Mouse (Mus musculus): Measurements from ENCODE around the gene Gjb5. TPM values are rescaled to one million over a fixed set of nuclear protein-coding genes. Genes with fewer than 3 reads are reported as not detected.
A peak's percentile ranks its signal among the peaks of the same experiment; 100 is the strongest.

The Gjb5 gene
- polyA plus RNA-seq, 1 experiment from 2014 or later = 0.06 TPM

DNA sequence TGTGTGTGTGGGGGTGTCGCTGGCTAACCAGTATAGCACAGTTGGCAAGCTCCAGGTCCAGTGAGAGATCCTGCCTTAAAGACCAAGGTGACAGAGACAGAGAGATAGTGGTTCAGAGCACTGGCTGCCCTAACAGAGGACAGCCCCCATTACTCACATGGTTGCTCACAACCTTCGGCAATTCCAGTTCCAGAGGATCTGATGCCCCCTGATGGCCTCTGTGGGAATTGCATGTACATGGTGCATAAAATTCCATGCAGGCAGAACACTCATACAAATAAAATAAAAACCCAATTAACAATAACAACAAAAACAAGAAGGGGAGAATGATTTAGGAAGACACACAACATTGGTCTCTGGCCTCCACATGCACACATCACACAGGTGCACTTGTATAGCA lies 12.5 kb upstream of the Gjb5 start:
- Histone ChIP-seq H3K4me2 (no peak overlapping the region), H3K36me3 (no peaks in the 10 kb centered on the region), H3K27me3 (no peaks in the 10 kb centered on the region), H3K9me3 (replicated peaks) (no peaks in the 10 kb centered on the region), H3K4me3 (replicated peaks) (no peak overlapping the region), H3K9ac (no peak overlapping the region), H3K27ac (no peak overlapping the region), H3K4me1 (replicated peaks) (no peaks in the 10 kb centered on the region)
- no peak for DNase-seq
- 44% methylated on average over 2 of the region's 2 CpGs for WGBS (ENCODE audit: insufficient replicate concordance)
- no peak for ATAC-seq (ENCODE audit: low read depth)

GRCm38 (mm10) chr4:127368379-127368973 lies 10.5 kb upstream of the Gjb5 start:
- H3K4me2 ChIP-seq = no peak overlapping the region
- WGBS (ENCODE audit: insufficient replicate concordance) = 24% methylated on average over 13 of the region's 13 CpGs
- H3K9ac ChIP-seq = no peak overlapping the region
- DNase-seq = peak; percentile 17
- H3K4me1 ChIP-seq (replicated peaks) = no peaks in the 10 kb centered on the region
- H3K27me3 ChIP-seq = no peaks in the 10 kb centered on the region
- ATAC-seq (ENCODE audit: low read depth) = no peak
- no peak overlapping the region for H3K27ac ChIP-seq
- H3K4me3 ChIP-seq (replicated peaks) = no peak overlapping the region
- no peaks in the 10 kb centered on the region for H3K9me3 ChIP-seq (replicated peaks)
- H3K36me3 ChIP-seq = no peaks in the 10 kb centered on the region

- Histone ChIP-seq H3K27me3 (no peaks in the 10 kb centered on the region), H3K4me3 (replicated peaks) (no peak overlapping the region), H3K9me3 (replicated peaks) (no peaks in the 10 kb centered on the region), H3K9ac (no peak overlapping the region), H3K4me1 (replicated peaks) (no peaks in the 10 kb centered on the region), H3K27ac (no peak overlapping the region), H3K36me3 (no peaks in the 10 kb centered on the region), H3K4me2 (no peak overlapping the region)
- no peak for ATAC-seq (ENCODE audit: low read depth)
- DNase-seq = no peak
- WGBS (ENCODE audit: insufficient replicate concordance) = 33% methylated on average over 4 of the region's 4 CpGs
Measured at GRCm38 (mm10) chr4:127365834-127366233, 7.9 kb upstream of the Gjb5 start.

GRCm38 (mm10) chr4:127365433-127365832 lies 7.5 kb upstream of the Gjb5 start:
- H3K9ac ChIP-seq = no peak overlapping the region
- no peaks in the 10 kb centered on the region for H3K9me3 ChIP-seq (replicated peaks)
- no peaks in the 10 kb centered on the region for H3K4me1 ChIP-seq (replicated peaks)
- H3K36me3 ChIP-seq = no peaks in the 10 kb centered on the region
- DNase-seq (no peak), ATAC-seq (ENCODE audit: low read depth) (no peak)
- H3K4me3 ChIP-seq (replicated peaks) = no peak overlapping the region
- no peaks in the 10 kb centered on the region for H3K27me3 ChIP-seq
- 31% methylated on average over 5 of the region's 5 CpGs for WGBS (ENCODE audit: insufficient replicate concordance)
- H3K4me2 ChIP-seq = no peak overlapping the region
- H3K27ac ChIP-seq = no peak overlapping the region

DNA sequence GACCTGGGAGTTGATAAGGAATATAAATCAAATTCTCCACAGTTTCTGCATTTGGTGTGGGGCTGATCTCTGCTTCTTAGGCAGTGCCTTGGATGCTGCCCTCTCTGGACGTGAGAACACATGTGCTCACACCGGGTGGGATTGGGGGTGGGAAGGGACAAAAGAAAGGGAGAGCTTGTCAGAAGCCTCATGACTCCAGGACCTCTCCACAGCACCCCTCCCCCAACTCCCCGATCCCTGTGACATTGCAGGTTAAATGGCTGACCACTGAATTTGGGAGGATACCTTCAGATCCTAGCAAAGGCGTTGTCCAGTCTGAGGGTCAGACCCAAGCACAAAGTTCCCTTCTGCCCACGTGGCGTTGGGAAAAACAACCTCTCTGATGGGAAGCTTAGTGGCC lies 6.5 kb upstream of the Gjb5 start:
- H3K9ac ChIP-seq = no peak overlapping the region
- 52% methylated on average over 6 of the region's 6 CpGs for WGBS (ENCODE audit: insufficient replicate concordance)
- no peak for DNase-seq
- H3K4me2 ChIP-seq = no peak overlapping the region
- H3K4me1 ChIP-seq (replicated peaks) = no peaks in the 10 kb centered on the region
- H3K27ac ChIP-seq = no peak overlapping the region
- H3K27me3 ChIP-seq = no peaks in the 10 kb centered on the region
- H3K36me3 ChIP-seq = no peaks in the 10 kb centered on the region
- H3K4me3 ChIP-seq (replicated peaks) = no peak overlapping the region
- ATAC-seq (ENCODE audit: low read depth) = no peak
- H3K9me3 ChIP-seq (replicated peaks) = no peaks in the 10 kb centered on the region

DNA sequence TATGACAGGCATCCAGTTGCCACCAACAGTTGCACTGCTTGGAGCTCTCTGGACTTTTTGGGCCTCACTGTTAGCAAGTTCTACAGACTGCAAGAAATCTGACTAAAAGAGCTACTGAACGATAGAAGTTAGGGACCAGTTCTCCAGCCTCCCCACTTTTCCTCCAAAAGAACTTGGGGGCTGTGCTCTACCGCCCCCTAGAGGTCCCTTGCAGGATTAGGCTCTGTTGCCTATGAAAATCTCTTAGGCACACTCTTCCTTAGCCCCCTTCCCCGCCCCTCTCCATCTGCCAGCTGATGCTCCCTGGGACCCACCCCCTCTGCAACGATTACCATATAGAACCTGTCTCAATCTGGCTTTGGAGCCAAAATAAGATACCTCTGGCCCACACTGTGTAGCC lies 5.3 kb upstream of the Gjb5 start:
- Histone ChIP-seq H3K9ac (no peak overlapping the region), H3K4me3 (replicated peaks) (no peak overlapping the region), H3K36me3 (no peaks in the 10 kb centered on the region), H3K4me2 (no peak overlapping the region), H3K4me1 (replicated peaks) (no peaks in the 10 kb centered on the region), H3K27me3 (no peaks in the 10 kb centered on the region), H3K27ac (no peak overlapping the region), H3K9me3 (replicated peaks) (no peaks in the 10 kb centered on the region)
- WGBS (ENCODE audit: insufficient replicate concordance) = 45% methylated on average over 4 of the region's 4 CpGs
- ATAC-seq (ENCODE audit: low read depth) = no peak
- no peak for DNase-seq

DNA sequence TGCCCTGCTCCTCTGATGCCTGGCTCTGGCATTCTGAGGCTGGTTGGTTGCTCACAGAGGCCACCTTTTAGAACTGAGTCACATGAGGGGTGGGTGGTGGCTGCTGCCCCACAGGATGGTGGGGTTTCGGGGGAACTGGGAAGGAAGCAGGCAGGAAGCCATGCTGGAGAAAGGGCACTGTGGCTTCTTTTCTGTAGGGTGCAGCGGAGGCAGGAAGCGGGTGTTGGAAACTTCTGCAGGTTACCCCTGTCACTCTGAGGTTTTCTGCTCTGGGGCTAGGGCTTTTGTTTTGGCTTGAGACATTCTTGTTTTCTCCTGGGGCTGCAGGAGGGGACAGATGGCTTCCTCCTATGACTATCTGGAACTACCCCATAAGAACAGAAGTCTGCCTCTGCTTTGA lies 4.5 kb upstream of the Gjb5 start:
- DNase-seq = no peak
- WGBS (ENCODE audit: insufficient replicate concordance) = 30% methylated on average over 3 of the region's 3 CpGs
- no peak overlapping the region for H3K4me3 ChIP-seq (replicated peaks)
- H3K36me3 ChIP-seq = no peaks in the 10 kb centered on the region
- H3K4me2 ChIP-seq = no peak overlapping the region
- no peaks in the 10 kb centered on the region for H3K4me1 ChIP-seq (replicated peaks)
- ATAC-seq (ENCODE audit: low read depth) = no peak
- H3K9ac ChIP-seq = no peak overlapping the region
- no peaks in the 10 kb centered on the region for H3K27me3 ChIP-seq
- H3K9me3 ChIP-seq (replicated peaks) = no peaks in the 10 kb centered on the region
- no peak overlapping the region for H3K27ac ChIP-seq

- ATAC-seq (ENCODE audit: low read depth) (no peak), DNase-seq (no peak)
- H3K27ac ChIP-seq = no peak overlapping the region
- 43% methylated on average over 15 of the region's 15 CpGs for WGBS (ENCODE audit: insufficient replicate concordance)
- H3K4me1 ChIP-seq (replicated peaks) = no peaks in the 10 kb centered on the region
- no peaks in the 10 kb centered on the region for H3K36me3 ChIP-seq
- no peaks in the 10 kb centered on the region for H3K9me3 ChIP-seq (replicated peaks)
- H3K27me3 ChIP-seq = no peaks in the 10 kb centered on the region
- no peak overlapping the region for H3K4me2 ChIP-seq
- no peak overlapping the region for H3K9ac ChIP-seq
- no peak overlapping the region for H3K4me3 ChIP-seq (replicated peaks)
Measured at GRCm38 (mm10) chr4:127354506-127355485, 3.2 kb downstream of the Gjb5 start.

DNA sequence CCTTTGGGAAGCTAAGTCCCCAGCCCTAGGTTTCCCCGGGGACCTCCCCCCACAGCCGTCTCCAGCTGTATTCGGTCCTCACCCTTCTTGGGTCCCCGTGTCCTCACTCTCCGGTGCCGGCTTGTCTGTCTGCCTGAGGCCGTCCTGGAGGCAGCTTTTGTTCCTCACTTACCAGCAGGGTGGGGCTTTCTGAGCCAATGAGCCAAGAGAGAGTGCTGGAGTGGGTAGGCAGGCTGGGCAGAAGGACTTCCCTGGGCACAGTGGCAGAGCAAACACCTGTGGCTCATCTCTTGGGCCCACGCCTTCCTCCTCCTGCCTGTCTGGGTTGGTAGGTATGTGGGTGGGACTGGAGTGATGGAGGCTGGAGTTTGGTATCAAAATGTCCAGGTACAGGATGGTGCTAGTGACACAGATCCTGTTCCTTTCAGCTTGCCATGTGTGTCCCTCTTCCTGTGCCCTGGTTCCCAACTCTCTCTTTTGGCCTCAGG lies 4.0 kb downstream of the Gjb5 start, which contains the start of gene Gjb4:
Gene Gjb4, minus strand, starts transcription at position 131 of the 488 bp plus-strand sequence.
- ATAC-seq (ENCODE audit: low read depth) (no peak), DNase-seq (no peak)
- Histone ChIP-seq H3K36me3 (no peaks in the 10 kb centered on the region), H3K4me1 (replicated peaks) (no peaks in the 10 kb centered on the region), H3K9me3 (replicated peaks) (no peaks in the 10 kb centered on the region), H3K9ac (no peak within 1 kb of the TSS), H3K27me3 (no peaks in the 10 kb centered on the region), H3K4me2 (no peak within 1 kb of the TSS), H3K27ac (no peak within 1 kb of the TSS), H3K4me3 (replicated peaks) (no peak within 1 kb of the TSS)
- 58% methylated on average over 8 of the region's 8 CpGs for WGBS (ENCODE audit: insufficient replicate concordance)

- WGBS (ENCODE audit: insufficient replicate concordance) = 50% methylated on average over 1 of the region's 1 CpGs
- Histone ChIP-seq H3K9me3 (replicated peaks) (no peaks in the 10 kb centered on the region), H3K4me3 (replicated peaks) (no peak overlapping the region), H3K27ac (no peak overlapping the region), H3K9ac (no peak overlapping the region), H3K36me3 (no peaks in the 10 kb centered on the region), H3K4me2 (no peak overlapping the region), H3K27me3 (no peaks in the 10 kb centered on the region), H3K4me1 (replicated peaks) (no peaks in the 10 kb centered on the region)
- no peak for ATAC-seq (ENCODE audit: low read depth)
- DNase-seq = no peak
Measured at GRCm38 (mm10) chr4:127352594-127352993, 5.4 kb downstream of the Gjb5 start.

DNA sequence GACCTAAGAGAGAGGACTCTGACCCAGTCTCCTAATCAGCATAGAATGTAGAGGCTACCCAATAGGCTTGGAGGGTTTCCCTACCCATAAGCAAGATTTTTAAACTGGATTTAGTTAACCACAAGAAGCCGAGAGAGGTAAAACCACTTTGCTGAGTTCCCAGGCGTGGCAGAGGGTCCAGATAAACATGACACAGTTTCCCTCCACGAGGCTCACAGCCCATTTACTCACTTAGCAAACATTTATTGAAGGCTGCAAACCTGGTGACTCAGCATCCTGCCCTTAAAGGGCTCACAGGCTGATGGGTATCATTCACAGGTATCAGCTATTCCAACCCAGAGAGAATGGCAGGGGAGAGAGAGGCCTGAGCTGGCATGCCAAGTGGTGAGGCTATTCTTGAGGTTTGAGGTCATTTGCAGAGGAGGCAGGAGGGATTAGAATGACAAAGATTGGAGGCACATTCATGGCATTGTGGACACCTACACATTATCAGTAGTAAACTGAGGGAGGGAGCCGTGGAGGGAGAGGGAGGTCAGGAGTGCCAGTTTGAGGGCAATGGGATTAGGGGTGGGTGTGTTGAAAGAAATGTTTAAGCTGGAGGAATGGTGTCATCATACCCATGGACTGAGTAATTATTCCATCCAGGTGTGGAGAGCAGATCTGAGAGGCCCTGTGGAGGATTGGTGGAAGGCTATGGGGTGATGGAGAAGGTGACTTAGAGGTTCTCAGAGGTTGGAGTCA lies 8.3 kb downstream of the Gjb5 start:
- no peak for DNase-seq
- ATAC-seq (ENCODE audit: low read depth) = no peak
- no peaks in the 10 kb centered on the region for H3K9me3 ChIP-seq (replicated peaks)
- no peaks in the 10 kb centered on the region for H3K27me3 ChIP-seq
- H3K27ac ChIP-seq = no peak overlapping the region
- no peak overlapping the region for H3K9ac ChIP-seq
- H3K4me3 ChIP-seq (replicated peaks) = no peak overlapping the region
- H3K4me2 ChIP-seq = no peak overlapping the region
- no peaks in the 10 kb centered on the region for H3K36me3 ChIP-seq
- WGBS (ENCODE audit: insufficient replicate concordance) = 32% methylated on average over 4 of the region's 4 CpGs
- H3K4me1 ChIP-seq (replicated peaks) = no peaks in the 10 kb centered on the region
